Mouse (Mus musculus) NIH3T3 (cell line): ENCODE measurements at regions not wholly inside any gene's neighbourhood (a gene's known extent, or its start where the extent isn't known, plus 50 kb on each side); places are given as distances from the start of the nearest gene placed in this dataset.

Source experiments
- DNase-seq: peaks from one replicate; pipeline ENCODE4 v3.0.0-alpha.2; 2012; ENCODE audit warnings: low read depth

GRCm38 (mm10) chr1:35926191-35927048 lies 141.8 kb upstream of the Hs6st1 start:
- DNase-seq, result peak; percentile 5

- peak; percentile 9 for DNase-seq
Measured at GRCm38 (mm10) chr1:35927049-35927415, 141.2 kb upstream of the Hs6st1 start.

GRCm38 (mm10) chr1:35930351-35930750 lies 137.8 kb upstream of the Hs6st1 start:
- no peak for DNase-seq

GRCm38 (mm10) chr1:35931056-35931455 lies 137.1 kb upstream of the Hs6st1 start:
- no peak for DNase-seq

GRCm38 (mm10) chr1:35933511-35933910 lies 134.7 kb upstream of the Hs6st1 start:
- no peak for DNase-seq

GRCm38 (mm10) chr1:35935099-35935651 lies 133.0 kb upstream of the Hs6st1 start:
- DNase-seq, result peak; percentile 51

GRCm38 (mm10) chr1:35936362-35937093 lies 131.7 kb upstream of the Hs6st1 start:
- DNase-seq, result no peak

- peak; percentile 13 for DNase-seq
Measured at GRCm38 (mm10) chr1:35940236-35940635, 128.0 kb upstream of the Hs6st1 start.

GRCm38 (mm10) chr1:35941642-35942077 lies 126.5 kb upstream of the Hs6st1 start:
- DNase-seq, result no peak

- no peak for DNase-seq
Measured at GRCm38 (mm10) chr1:35942222-35942621, 126.0 kb upstream of the Hs6st1 start.

GRCm38 (mm10) chr1:35943800-35944199 lies 124.4 kb upstream of the Hs6st1 start:
- DNase-seq, result no peak

GRCm38 (mm10) chr1:35944376-35944775 lies 123.8 kb upstream of the Hs6st1 start:
- DNase-seq, result no peak

GRCm38 (mm10) chr1:35944849-35945248 lies 123.4 kb upstream of the Hs6st1 start:
- DNase-seq, result no peak

- no peak for DNase-seq
Measured at GRCm38 (mm10) chr1:35945596-35945995, 122.6 kb upstream of the Hs6st1 start.

GRCm38 (mm10) chr1:35948104-35948503 lies 120.1 kb upstream of the Hs6st1 start:
- no peak for DNase-seq

GRCm38 (mm10) chr1:35951082-35951481 lies 117.1 kb upstream of the Hs6st1 start:
- DNase-seq, result no peak

GRCm38 (mm10) chr1:35953721-35954120 lies 114.5 kb upstream of the Hs6st1 start:
- no peak for DNase-seq

- DNase-seq, result no peak
Measured at GRCm38 (mm10) chr1:35957425-35958372, 110.5 kb upstream of the Hs6st1 start.

- DNase-seq, result no peak
Measured at GRCm38 (mm10) chr1:35959729-35960128, 108.5 kb upstream of the Hs6st1 start.

- no peak for DNase-seq
Measured at GRCm38 (mm10) chr1:35960844-35961243, 107.4 kb upstream of the Hs6st1 start.

GRCm38 (mm10) chr1:35961923-35962322 lies 106.3 kb upstream of the Hs6st1 start:
- DNase-seq, result no peak

GRCm38 (mm10) chr1:35968489-35968888 lies 99.7 kb upstream of the Hs6st1 start:
- peak; percentile 34 for DNase-seq
